Mouse (Mus musculus) left cerebral cortex, postnatal 14 days (tissue): ENCODE data around the gene Casp9. TPM values are rescaled to one million over a fixed set of nuclear protein-coding genes. Genes with fewer than 3 reads are reported as not detected.

Source experiments
- DNase-seq, 2 experiments: peaks; one replicate each; pipeline ENCODE4 v3.0.0; 2021 to 2022; ENCODE audit warnings: low spot score in 2 of 2, mixed read lengths in 1 of 2
- intact Hi-C: fragments of 180-260 bp; cut with DNase I; formaldehyde crosslinking; loops from one replicate; pipeline ENCODE4 v1.15.1; 2025
- total RNA-seq, 2 experiments: library from RNA; stranded (reverse); gene quantifications; 2 replicates each; pipeline ENCODE4 v1.2.3; 2021

The Casp9 gene
- total RNA-seq, 2 experiments from 2014 or later: 19.4 to 21.8 TPM

GRCm38 (mm10) chr4:141805886-141806285, 12.5 kb downstream of the Casp9 start:
- no peak for DNase-seq
- intact Hi-C loops: no loop called here

- intact Hi-C loops: no loop called here
- DNase-seq: peak; percentile 41 to 47
These were observed 16.5 kb downstream of the Casp9 start for GRCm38 (mm10) chr4:141809850-141810464.

- intact Hi-C loops: no loop called here
- DNase-seq: no peak
These were observed 17.6 kb downstream of the Casp9 start for GRCm38 (mm10) chr4:141810975-141811374.

GRCm38 (mm10) chr4:141811375-141811774, 18.0 kb downstream of the Casp9 start:
- intact Hi-C loops: no loop called here

GRCm38 (mm10) chr4:141816267-141816666, 22.9 kb downstream of the Casp9 start:
- intact Hi-C loops: no loop called here

More at GRCm38 (mm10) chr4:141811375-141811774, 18.0 kb downstream of the Casp9 start:
- DNase-seq: no peak

GRCm38 (mm10) chr4:141816776-141817655, 23.6 kb downstream of the Casp9 start:
- no peak for DNase-seq
- intact Hi-C loops: no loop called here

More at GRCm38 (mm10) chr4:141816267-141816666, 22.9 kb downstream of the Casp9 start:
- no peak for DNase-seq

GRCm38 (mm10) chr4:141817706-141818105, 24.3 kb downstream of the Casp9 start:
- no peak for DNase-seq
- intact Hi-C loops: no loop called here

- intact Hi-C loops: no loop called here
- DNase-seq: no peak
These were observed 25.4 kb downstream of the Casp9 start for GRCm38 (mm10) chr4:141818861-141819260.

GRCm38 (mm10) chr4:141819316-141819715, 25.9 kb downstream of the Casp9 start:
- intact Hi-C loops: no loop called here
- no peak for DNase-seq

- intact Hi-C loops: no loop called here
- no peak for DNase-seq
These were observed 27.8 kb downstream of the Casp9 start for GRCm38 (mm10) chr4:141821178-141821577.

- intact Hi-C loops: no loop called here
- DNase-seq: no peak
These were observed 28.7 kb downstream of the Casp9 start for GRCm38 (mm10) chr4:141822089-141822488.

- DNase-seq: no peak
- intact Hi-C loops: no loop called here
These were observed 29.6 kb downstream of the Casp9 start for GRCm38 (mm10) chr4:141822979-141823378.

GRCm38 (mm10) chr4:141826060-141826459, 32.6 kb downstream of the Casp9 start, which contains the start of gene Cela2a:
Cela2a (minus strand) TSS chr4:141826160.
- intact Hi-C loops: no loop called here
- no peak for DNase-seq

- intact Hi-C loops: no loop called here
- DNase-seq: no peak
These were observed 34.0 kb downstream of the Casp9 start for GRCm38 (mm10) chr4:141827401-141827800.

- no peak for DNase-seq
- intact Hi-C loops: no loop called here
These were observed 34.8 kb downstream of the Casp9 start for GRCm38 (mm10) chr4:141828177-141828576.

GRCm38 (mm10) chr4:141830381-141830780, 37.0 kb downstream of the Casp9 start:
- intact Hi-C loops: no loop called here
- DNase-seq: no peak

GRCm38 (mm10) chr4:141831361-141831760, 37.9 kb downstream of the Casp9 start:
- DNase-seq: no peak
- intact Hi-C loops: no loop called here

GRCm38 (mm10) chr4:141833911-141834310, 40.5 kb downstream of the Casp9 start:
- intact Hi-C loops: no loop called here
- no peak for DNase-seq

- no peak for DNase-seq
- intact Hi-C loops: no loop called here
These were observed 41.2 kb downstream of the Casp9 start for GRCm38 (mm10) chr4:141834536-141835095.

- no peak for DNase-seq
- intact Hi-C loops: loop anchor here (10.0 kb wide), 2 partner anchors 221 to 451 kb away; partner anchors contain the start of genes Clcnka and Slc25a34
These were observed 52.6 kb downstream of the Casp9 start, which contains the start of gene Ctrc for GRCm38 (mm10) chr4:141845999-141846398. Ctrc (minus strand) TSS chr4:141846359.
